Mouse (Mus musculus) megakaryocyte, embryonic 14.5 days (primary cell): ENCODE data around the gene Tead2. TPM values are rescaled to one million over a fixed set of nuclear protein-coding genes. Genes with fewer than 3 reads are reported as not detected.

Experiments used
- H3K27me3 ChIP-seq: replicated peaks from 2 replicates; pipeline ENCODE3; 2012; ENCODE audit warnings: inconsistent platforms
- H3K36me3 ChIP-seq: replicated peaks from 2 replicates; pipeline ENCODE3; 2012; ENCODE audit warnings: low read length, inconsistent platforms, mixed read lengths
- H3K4me1 ChIP-seq: 2 replicates; pipeline ENCODE4 v1.6.1; 2012; ENCODE audit warnings: inconsistent platforms
- H3K4me3 ChIP-seq: replicated peaks from 2 replicates; pipeline ENCODE3; 2012; ENCODE audit warnings: moderate library complexity, mild to moderate bottlenecking, inconsistent platforms
- H3K9me3 ChIP-seq: 2 replicates; pipeline ENCODE4 v1.6.1; 2012; ENCODE audit warnings: inconsistent platforms
- FLI1 ChIP-seq: IDR thresholded peaks from 2 replicates; pipeline ENCODE4 v1.6.1; 2012; ENCODE audit warnings: low read length, inconsistent platforms, mixed read lengths
- GATA1 ChIP-seq: IDR thresholded peaks from 3 replicates; pipeline ENCODE4 v1.6.1; 2012; ENCODE audit warnings: mixed read lengths, low read length, inconsistent platforms, borderline replicate concordance
- polyA plus RNA-seq: library from polyadenylated mRNA; stranded (reverse); fragments of >175 nt; gene quantifications from 2 replicates; pipeline ENCODE4 v1.2.3, GENCODE M21; 2012; ENCODE audit warnings: low replicate concordance; ENCODE audit not compliant: insufficient read depth

Gene Tead2
- polyA plus RNA-seq, 1 experiment: not detected

GRCm38 (mm10) chr7:45198961-45199360, 16.6 kb upstream of the Tead2 start:
- no peak overlapping the region for H3K4me3 ChIP-seq
- H3K4me1 ChIP-seq: peaks cover 44% of the 10 kb centered on the region
- no peaks in the 10 kb centered on the region for H3K36me3 ChIP-seq
- no peaks in the 10 kb centered on the region for H3K9me3 ChIP-seq
- peaks cover 88% of the 10 kb centered on the region for H3K27me3 ChIP-seq
- TF ChIP-seq GATA1: no peak
- no peak for TF ChIP-seq FLI1

GRCm38 (mm10) chr7:45202654-45203053, 12.9 kb upstream of the Tead2 start:
- Histone ChIP-seq H3K9me3 (no peaks in the 10 kb centered on the region), H3K27me3 (peaks cover 76% of the 10 kb centered on the region), H3K4me1 (peaks cover 31% of the 10 kb centered on the region), H3K4me3 (no peak overlapping the region), H3K36me3 (no peaks in the 10 kb centered on the region)
- TF ChIP-seq GATA1 (no peak), FLI1 (no peak)

- Histone ChIP-seq H3K4me1 (peaks cover 17% of the 10 kb centered on the region), H3K27me3 (peaks cover 73% of the 10 kb centered on the region), H3K9me3 (0 out of 2 replicates have a peak, but pooled peaks cover 5% of the 10 kb centered on the region), H3K36me3 (no peaks in the 10 kb centered on the region), H3K4me3 (peak within 1 kb of the TSS; percentile 90)
- TF ChIP-seq GATA1 (no peak), FLI1 (no peak)
Measured at GRCm38 (mm10) chr7:45204380-45205143, 11.0 kb upstream of the Tead2 start, which contains the start of gene Ccdc155. Ccdc155 (minus strand) TSS chr7:45204892.

GRCm38 (mm10) chr7:45208260-45208659, 7.3 kb upstream of the Tead2 start:
- Histone ChIP-seq H3K4me1 (peaks cover 30% of the 10 kb centered on the region), H3K36me3 (no peaks in the 10 kb centered on the region), H3K27me3 (peaks cover 73% of the 10 kb centered on the region), H3K9me3 (0 out of 2 replicates have a peak, but pooled peaks cover 7% of the 10 kb centered on the region), H3K4me3 (no peak overlapping the region)
- no peak for TF ChIP-seq FLI1
- no peak for TF ChIP-seq GATA1

GRCm38 (mm10) chr7:45211070-45211469, 4.5 kb upstream of the Tead2 start:
- Histone ChIP-seq H3K9me3 (peaks cover 9% of the 10 kb centered on the region; the same call in 1 of the 2 replicates), H3K4me3 (no peak overlapping the region), H3K27me3 (peaks cover 69% of the 10 kb centered on the region), H3K36me3 (no peaks in the 10 kb centered on the region), H3K4me1 (peaks cover 20% of the 10 kb centered on the region)
- TF ChIP-seq FLI1: no peak
- no peak for TF ChIP-seq GATA1

GRCm38 (mm10) chr7:45211851-45212251, 3.7 kb upstream of the Tead2 start, which contains the start of gene Dkkl1:
Dkkl1 (minus strand) TSS chr7:45212147.
- Histone ChIP-seq H3K9me3 (peaks cover 9% of the 10 kb centered on the region; the same call in 1 of the 2 replicates), H3K4me1 (peaks cover 28% of the 10 kb centered on the region), H3K27me3 (peaks cover 73% of the 10 kb centered on the region), H3K4me3 (peak within 1 kb of the TSS; percentile 85), H3K36me3 (no peaks in the 10 kb centered on the region)
- TF ChIP-seq GATA1 (no peak), FLI1 (no peak)

- peaks cover 76% of the 10 kb centered on the region for H3K27me3 ChIP-seq
- no peaks in the 10 kb centered on the region for H3K36me3 ChIP-seq
- peaks cover 32% of the 10 kb centered on the region for H3K4me1 ChIP-seq
- peak overlapping the region; percentile 50 for H3K4me3 ChIP-seq
- TF ChIP-seq GATA1 (no peak), FLI1 (no peak)
- H3K9me3 ChIP-seq: peaks cover 9% of the 10 kb centered on the region; the same call in 1 of the 2 replicates
Measured at GRCm38 (mm10) chr7:45212356-45212755, 3.2 kb upstream of the Tead2 start.

- H3K27me3 ChIP-seq: peaks cover 77% of the 10 kb centered on the region
- peaks cover 6% of the 10 kb centered on the region; the same call in 1 of the 2 replicates for H3K9me3 ChIP-seq
Measured at GRCm38 (mm10) chr7:45213708-45214107, 1.8 kb upstream of the Tead2 start.

GRCm38 (mm10) chr7:45216442-45217183, 1.1 kb downstream of the Tead2 start:
- peaks cover 54% of the 10 kb centered on the region for H3K27me3 ChIP-seq
- H3K4me3 ChIP-seq: no peak overlapping the region
- TF ChIP-seq FLI1 (no peak), GATA1 (no peak)
- no peaks in the 10 kb centered on the region for H3K36me3 ChIP-seq
- peaks cover 54% of the 10 kb centered on the region for H3K4me1 ChIP-seq
- peaks cover 3% of the 10 kb centered on the region; the same call in 1 of the 2 replicates for H3K9me3 ChIP-seq

More at GRCm38 (mm10) chr7:45213708-45214107, 1.8 kb upstream of the Tead2 start:
- Histone ChIP-seq H3K4me3 (no peak overlapping the region), H3K4me1 (peaks cover 33% of the 10 kb centered on the region), H3K36me3 (no peaks in the 10 kb centered on the region)
- no peak for TF ChIP-seq FLI1
- no peak for TF ChIP-seq GATA1

GRCm38 (mm10) chr7:45221680-45222079, 6.1 kb downstream of the Tead2 start:
- H3K27me3 ChIP-seq: peaks cover 39% of the 10 kb centered on the region
- H3K4me1 ChIP-seq: peaks cover 47% of the 10 kb centered on the region
- TF ChIP-seq GATA1: no peak
- TF ChIP-seq FLI1: no peak
- no peaks in the 10 kb centered on the region for H3K9me3 ChIP-seq
- no peaks in the 10 kb centered on the region for H3K36me3 ChIP-seq
- no peak overlapping the region for H3K4me3 ChIP-seq

GRCm38 (mm10) chr7:45224826-45225225, 9.3 kb downstream of the Tead2 start:
- Histone ChIP-seq H3K27me3 (peaks cover 37% of the 10 kb centered on the region), H3K9me3 (no peaks in the 10 kb centered on the region), H3K36me3 (no peaks in the 10 kb centered on the region), H3K4me1 (peaks cover 35% of the 10 kb centered on the region), H3K4me3 (no peak overlapping the region)
- TF ChIP-seq FLI1: no peak
- TF ChIP-seq GATA1: no peak
